Mouse (Mus musculus): Measurements from ENCODE around the gene Foxn3. TPM values are rescaled to one million over a fixed set of nuclear protein-coding genes. Genes with fewer than 3 reads are reported as not detected.

The Foxn3 gene
- total and polyA plus RNA-seq, 2 experiments from 2014 or later: 50.4 to 69.0 TPM

- 87% methylated on average over 11 of the region's 11 CpGs for WGBS
- H3K4me2 ChIP-seq (ENCODE audit: low read depth, low read length): no peak overlapping the region
- H3K9me3 ChIP-seq (ENCODE audit: low read length): no peaks in the 10 kb centered on the region
- H3K36me3 ChIP-seq (ENCODE audit: insufficient read depth, low read length): no peaks in the 10 kb centered on the region
- TF ChIP-seq CTCF (IDR thresholded peaks at IDR 0.05; ENCODE audit: low read depth): no peak
- no peak overlapping the region for H3K9ac ChIP-seq (replicated peaks; ENCODE audit: low read length)
- DNase-seq (ENCODE audit: low spot score): no peak
- no peak overlapping the region for H3K27ac ChIP-seq
- H3K4me1 ChIP-seq (ENCODE audit: insufficient read depth, low read length): no peaks in the 10 kb centered on the region; the same call in 1 of the 2 replicates
- no peak for ATAC-seq
- H3K27me3 ChIP-seq (ENCODE audit: insufficient read depth, low read length): no peaks in the 10 kb centered on the region
- no peak overlapping the region for H3K4me3 ChIP-seq (ENCODE audit: low read length)
These were observed 209.7 kb downstream of the Foxn3 start for GRCm38 (mm10) chr12:99353692-99354091.

DNA sequence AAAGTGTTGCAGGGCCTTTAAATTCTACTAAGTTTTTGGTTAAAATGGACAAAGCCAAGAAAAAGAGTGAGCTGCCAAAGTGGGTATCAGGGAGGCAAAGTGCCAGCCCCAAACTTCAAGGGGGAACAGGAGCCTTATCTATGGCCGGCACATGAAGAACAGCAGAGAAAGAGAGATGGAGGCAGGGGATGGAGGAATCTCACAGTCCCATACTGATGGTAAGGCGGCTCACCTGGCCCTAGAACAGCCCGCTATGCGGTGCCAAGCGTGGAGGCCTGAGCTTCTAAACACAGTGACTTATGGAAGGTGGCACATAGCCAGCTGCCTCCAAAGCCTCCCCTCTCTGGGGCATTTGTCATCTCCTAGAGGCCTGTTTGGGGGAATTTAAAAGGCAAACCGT is 210.8 kb downstream of the Foxn3 start:
- H3K4me3 ChIP-seq (ENCODE audit: low read length): no peak overlapping the region
- H3K9ac ChIP-seq (replicated peaks; ENCODE audit: low read length): no peak overlapping the region
- H3K27ac ChIP-seq: no peak overlapping the region
- no peaks in the 10 kb centered on the region; the same call in 1 of the 2 replicates for H3K4me1 ChIP-seq (ENCODE audit: insufficient read depth, low read length)
- H3K27me3 ChIP-seq (ENCODE audit: insufficient read depth, low read length): no peaks in the 10 kb centered on the region
- no peak overlapping the region for H3K4me2 ChIP-seq (ENCODE audit: low read depth, low read length)
- DNase-seq (ENCODE audit: low spot score) (no peak), ATAC-seq (no peak)
- TF ChIP-seq CTCF (IDR thresholded peaks at IDR 0.05; ENCODE audit: low read depth): no peak
- 50% methylated on average over 6 of the region's 6 CpGs for WGBS
- H3K9me3 ChIP-seq (ENCODE audit: low read length): no peaks in the 10 kb centered on the region
- no peaks in the 10 kb centered on the region for H3K36me3 ChIP-seq (ENCODE audit: insufficient read depth, low read length)

DNA sequence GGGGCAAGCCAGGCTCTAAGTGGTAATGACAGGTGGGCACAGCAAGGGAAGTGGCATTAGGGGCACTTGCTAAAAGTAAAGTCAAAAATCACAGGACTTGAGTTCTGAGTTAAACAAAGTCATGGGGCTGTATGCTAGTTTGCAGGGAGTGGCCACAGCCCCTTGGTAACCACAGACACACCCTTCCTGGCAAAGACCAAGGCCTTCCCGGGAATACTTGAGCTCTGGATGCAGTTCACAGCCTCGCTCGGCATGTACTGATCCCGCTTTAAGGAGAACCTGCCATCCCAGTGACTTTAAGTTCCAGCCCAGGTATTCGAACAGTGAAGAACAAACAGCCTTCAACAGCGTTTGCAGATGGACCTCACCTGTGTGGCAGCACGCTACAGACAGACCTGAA is 211.2 kb downstream of the Foxn3 start:
- no peak for DNase-seq (ENCODE audit: low spot score)
- Histone ChIP-seq H3K27ac (no peak overlapping the region), H3K4me1 (ENCODE audit: insufficient read depth, low read length) (no peaks in the 10 kb centered on the region; the same call in 1 of the 2 replicates), H3K9ac (replicated peaks; ENCODE audit: low read length) (no peak overlapping the region), H3K27me3 (ENCODE audit: insufficient read depth, low read length) (no peaks in the 10 kb centered on the region), H3K4me3 (ENCODE audit: low read length) (no peak overlapping the region), H3K36me3 (ENCODE audit: insufficient read depth, low read length) (no peaks in the 10 kb centered on the region), H3K9me3 (ENCODE audit: low read length) (no peaks in the 10 kb centered on the region), H3K4me2 (ENCODE audit: low read depth, low read length) (no peak overlapping the region)
- WGBS: 77% methylated on average over 7 of the region's 7 CpGs
- no peak for ATAC-seq
- no peak for TF ChIP-seq CTCF (IDR thresholded peaks at IDR 0.05; ENCODE audit: low read depth)

- DNase-seq (ENCODE audit: low spot score): no peak
- WGBS: 50% methylated on average over 9 of the region's 9 CpGs
- H3K36me3 ChIP-seq (ENCODE audit: insufficient read depth, low read length): no peaks in the 10 kb centered on the region
- no peaks in the 10 kb centered on the region for H3K9me3 ChIP-seq (ENCODE audit: low read length)
- no peak overlapping the region for H3K4me2 ChIP-seq (ENCODE audit: low read depth, low read length)
- no peak overlapping the region for H3K4me3 ChIP-seq (ENCODE audit: low read length)
- no peak for ATAC-seq
- TF ChIP-seq CTCF (IDR thresholded peaks at IDR 0.05; ENCODE audit: low read depth): no peak
- no peaks in the 10 kb centered on the region for H3K27me3 ChIP-seq (ENCODE audit: insufficient read depth, low read length)
- no peak overlapping the region for H3K9ac ChIP-seq (replicated peaks; ENCODE audit: low read length)
- H3K27ac ChIP-seq: no peak overlapping the region
- H3K4me1 ChIP-seq (ENCODE audit: insufficient read depth, low read length): no peaks in the 10 kb centered on the region; the same call in 1 of the 2 replicates
These were observed 211.7 kb downstream of the Foxn3 start for GRCm38 (mm10) chr12:99351731-99352130.

DNA sequence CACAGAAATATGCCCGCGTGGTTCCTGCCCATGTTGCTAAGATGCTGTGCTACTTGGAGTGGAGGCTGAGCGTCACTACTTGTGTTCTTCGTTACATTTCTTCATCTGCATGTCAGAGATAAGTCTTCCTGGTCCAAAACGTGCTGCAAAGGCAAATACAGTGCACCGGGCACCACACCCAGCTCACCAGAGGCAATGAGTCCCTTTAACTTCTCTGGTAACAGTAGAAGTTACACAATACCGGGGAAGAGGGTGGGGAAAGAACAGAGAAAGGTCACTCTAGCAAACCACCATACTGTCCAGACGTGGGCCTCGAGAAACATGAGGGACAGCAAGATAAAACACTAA is 213.8 kb downstream of the Foxn3 start:
- ATAC-seq (no peak), DNase-seq (ENCODE audit: low spot score) (no peak)
- Histone ChIP-seq H3K27me3 (ENCODE audit: insufficient read depth, low read length) (no peaks in the 10 kb centered on the region), H3K4me3 (ENCODE audit: low read length) (no peak overlapping the region), H3K9ac (replicated peaks; ENCODE audit: low read length) (no peak overlapping the region), H3K4me1 (ENCODE audit: insufficient read depth, low read length) (no peaks in the 10 kb centered on the region), H3K36me3 (ENCODE audit: insufficient read depth, low read length) (no peaks in the 10 kb centered on the region), H3K4me2 (ENCODE audit: low read depth, low read length) (no peak overlapping the region), H3K9me3 (ENCODE audit: low read length) (no peaks in the 10 kb centered on the region), H3K27ac (no peak overlapping the region)
- no peak for TF ChIP-seq CTCF (IDR thresholded peaks at IDR 0.05; ENCODE audit: low read depth)
- WGBS: 89% methylated on average over 9 of the region's 9 CpGs

DNA sequence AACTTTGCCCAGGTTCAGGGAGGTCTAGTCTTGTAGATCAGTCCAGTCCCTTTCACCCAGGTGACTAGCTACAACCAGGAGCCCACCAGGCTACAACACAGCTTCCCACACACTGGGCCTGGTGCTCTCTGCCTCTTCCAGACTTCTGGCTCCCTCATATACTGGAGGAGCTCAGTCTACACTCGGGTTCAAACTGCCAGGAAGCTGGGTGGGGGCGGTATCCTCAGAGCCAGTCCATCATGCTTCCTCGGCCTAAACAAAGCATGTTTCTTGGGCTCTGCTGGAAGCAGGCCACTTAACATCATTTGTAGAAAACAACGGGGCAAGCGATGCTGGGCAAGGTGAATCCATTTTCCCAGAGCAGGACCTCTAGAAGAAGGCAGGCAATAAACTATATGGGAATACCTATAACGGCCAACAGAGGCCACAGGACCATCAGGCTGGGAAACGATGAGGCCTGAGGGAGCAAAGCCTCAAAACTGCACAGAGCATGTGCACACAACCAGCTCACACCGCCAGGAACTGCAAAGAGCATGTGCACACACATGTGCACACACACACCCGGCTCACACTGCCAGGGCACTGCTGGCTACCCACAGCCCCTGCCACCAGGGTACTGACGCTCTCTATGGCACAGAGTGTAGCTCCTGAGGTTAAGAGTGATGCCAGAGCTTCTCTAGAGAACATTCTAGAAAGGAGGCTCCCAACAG is 214.3 kb downstream of the Foxn3 start:
- WGBS: 61% methylated on average over 10 of the region's 10 CpGs
- DNase-seq (ENCODE audit: low spot score) (no peak), ATAC-seq (no peak)
- no peak overlapping the region for H3K4me2 ChIP-seq (ENCODE audit: low read depth, low read length)
- no peak for TF ChIP-seq CTCF (IDR thresholded peaks at IDR 0.05; ENCODE audit: low read depth)
- H3K27me3 ChIP-seq (ENCODE audit: insufficient read depth, low read length): no peaks in the 10 kb centered on the region
- H3K4me1 ChIP-seq (ENCODE audit: insufficient read depth, low read length): no peaks in the 10 kb centered on the region
- H3K9ac ChIP-seq (replicated peaks; ENCODE audit: low read length): no peak overlapping the region
- no peaks in the 10 kb centered on the region for H3K36me3 ChIP-seq (ENCODE audit: insufficient read depth, low read length)
- H3K9me3 ChIP-seq (ENCODE audit: low read length): no peaks in the 10 kb centered on the region
- peak overlapping the region; percentile 11; the same call in 1 of the 2 replicates for H3K27ac ChIP-seq
- H3K4me3 ChIP-seq (ENCODE audit: low read length): no peak overlapping the region

GRCm38 (mm10) chr12:99347512-99347911 is 215.9 kb downstream of the Foxn3 start:
- H3K4me2 ChIP-seq (ENCODE audit: low read depth, low read length): no peak overlapping the region
- H3K4me3 ChIP-seq (ENCODE audit: low read length): no peak overlapping the region
- H3K36me3 ChIP-seq (ENCODE audit: insufficient read depth, low read length): no peaks in the 10 kb centered on the region
- no peak overlapping the region for H3K9ac ChIP-seq (replicated peaks; ENCODE audit: low read length)
- no peak for TF ChIP-seq CTCF (IDR thresholded peaks at IDR 0.05; ENCODE audit: low read depth)
- DNase-seq (ENCODE audit: low spot score): no peak
- no peak for ATAC-seq
- no peak overlapping the region for H3K27ac ChIP-seq
- 62% methylated on average over 3 of the region's 3 CpGs for WGBS
- H3K27me3 ChIP-seq (ENCODE audit: insufficient read depth, low read length): no peaks in the 10 kb centered on the region
- no peaks in the 10 kb centered on the region for H3K4me1 ChIP-seq (ENCODE audit: insufficient read depth, low read length)
- H3K9me3 ChIP-seq (ENCODE audit: low read length): no peaks in the 10 kb centered on the region
